Mouse (Mus musculus) forebrain, embryonic 16.5 days (tissue): ENCODE data around the gene Olfr1217. TPM values are rescaled to one million over a fixed set of nuclear protein-coding genes. Genes with fewer than 3 reads are reported as not detected.
"Not testable (repeated sequence)": the region's sequence is repeated elsewhere in the genome, so short reads cannot be mapped to it uniquely, and the experiment has no call there.

Experiments used
- ATAC-seq: fragments of 200-750 bp; cut with Nextera tagmentation; 2 replicates; pipeline ENCODE4 v1.8.0; 2017; ENCODE audit warnings: mild to moderate bottlenecking, moderate library complexity
- H3K27ac ChIP-seq: fragments of 300-500 bp; sonication (generic); 2 replicates; pipeline ENCODE4 v1.5.1; 2014; ENCODE audit warnings: low read length, control low read depth
- H3K27me3 ChIP-seq: fragments of 300-500 bp; sonication (generic); replicated peaks from 2 replicates; pipeline ENCODE4 v1.6.1; 2014; ENCODE audit warnings: low read length; ENCODE audit not compliant: control insufficient read depth, insufficient read depth
- H3K36me3 ChIP-seq: fragments of 300-500 bp; sonication (generic); 2 replicates; pipeline ENCODE4 v1.6.1; 2014; ENCODE audit not compliant: control insufficient read depth, insufficient read depth
- H3K4me1 ChIP-seq: fragments of 300-500 bp; sonication (generic); replicated peaks from 2 replicates; pipeline ENCODE4 v1.6.1; 2014; ENCODE audit warnings: low read length; ENCODE audit not compliant: control insufficient read depth, insufficient read depth
- H3K4me2 ChIP-seq: fragments of 300-500 bp; sonication (generic); 2 replicates; pipeline ENCODE4 v1.6.1; 2014; ENCODE audit warnings: mild to moderate bottlenecking, low read length, control low read depth
- H3K4me3 ChIP-seq: fragments of 300-500 bp; sonication (generic); replicated peaks from 2 replicates; pipeline ENCODE4 v1.5.1; 2014; ENCODE audit warnings: mild to moderate bottlenecking, low read length, control low read depth
- H3K9ac ChIP-seq: fragments of 300-500 bp; sonication (generic); replicated peaks from 2 replicates; pipeline ENCODE4 v1.6.1; 2014; ENCODE audit warnings: low read depth, low read length, control low read depth
- H3K9me3 ChIP-seq: fragments of 300-500 bp; sonication (generic); 2 replicates; pipeline ENCODE4 v1.6.1; 2016; ENCODE audit warnings: low read length; ENCODE audit not compliant: control insufficient read depth
- WGBS: fragments of 180-500 bp; shearing (Covaris S2); extraction: QIAGEN DNeasy Blood & Tissue Kit; methylation state at CpG from one replicate; pipeline ENCODE4 v1.1.7; 2014; 5-methylcytosine and 5-hydroxymethylcytosine counted together
- polyA plus RNA-seq: library from polyadenylated mRNA; unstranded; fragments of >200 nt; fragmentation: Nextera tagmentation; extraction: Ambion mirVana; gene quantifications from 2 replicates; pipeline ENCODE4 v1.2.1, GENCODE M21; 2015

The Olfr1217 gene
- not detected in 2 replicates for polyA plus RNA-seq

DNA sequence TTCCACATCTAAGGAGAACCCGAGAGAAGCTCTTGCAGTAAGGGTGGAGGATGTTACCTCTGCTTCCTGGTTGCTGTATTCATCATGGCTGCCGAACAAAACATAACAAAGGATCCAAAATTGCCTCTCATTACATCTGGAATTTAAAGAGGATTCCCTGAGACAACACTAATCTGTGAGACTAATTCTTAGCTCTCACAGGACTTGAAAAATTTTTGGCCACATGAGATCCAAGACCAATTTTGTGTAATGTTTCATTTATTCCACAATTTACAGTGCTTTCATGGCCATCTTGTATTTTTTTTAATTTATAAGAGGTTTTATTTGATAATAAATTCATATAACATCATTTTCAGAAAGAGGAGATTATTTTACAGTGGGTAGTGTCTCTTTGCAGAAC, at the start of gene Olfr1217:
TSS of gene Olfr1217 (minus strand) at position 101 of the 400 bp plus-strand sequence.
- no peaks in the 10 kb centered on the region for H3K27me3 ChIP-seq
- WGBS, result 67% methylated on average over 2 of the region's 2 CpGs
- no peaks in the 10 kb centered on the region for H3K4me1 ChIP-seq
- H3K4me2 ChIP-seq, result no peak within 1 kb of the TSS
- no peak within 1 kb of the TSS for H3K4me3 ChIP-seq
- ATAC-seq, result no peak
- H3K9ac ChIP-seq, result no peak within 1 kb of the TSS
- H3K27ac ChIP-seq, result no peak within 1 kb of the TSS
- H3K36me3 ChIP-seq, result no peaks in the 10 kb centered on the region
- no peaks in the 10 kb centered on the region for H3K9me3 ChIP-seq

DNA sequence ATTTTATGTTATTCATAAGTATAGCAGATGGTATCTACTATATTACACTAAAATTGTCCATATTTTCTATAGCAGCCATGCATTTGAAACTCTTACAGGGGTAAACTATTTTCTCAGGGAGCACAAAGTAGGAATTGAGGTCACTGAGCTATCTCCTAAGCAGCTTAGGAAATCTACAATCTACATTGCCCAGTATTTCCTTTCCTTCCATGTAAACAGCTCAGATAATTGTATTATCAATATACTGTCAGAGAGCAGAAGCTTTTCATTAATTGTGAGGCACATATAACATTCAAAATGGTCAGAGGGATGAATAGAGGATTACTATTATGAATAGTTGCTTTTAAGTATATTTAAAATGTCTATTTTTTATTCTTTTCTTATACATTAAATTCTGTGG, 49.6 kb upstream of the Olfr1217 start:
- Histone ChIP-seq H3K27me3 (no peaks in the 10 kb centered on the region), H3K4me1 (no peaks in the 10 kb centered on the region), H3K4me3 (no peak overlapping the region), H3K9ac (no peak overlapping the region), H3K9me3 (no peaks in the 10 kb centered on the region), H3K27ac (no peak overlapping the region), H3K4me2 (no peak overlapping the region), H3K36me3 (no peaks in the 10 kb centered on the region)
- no peak for ATAC-seq

DNA sequence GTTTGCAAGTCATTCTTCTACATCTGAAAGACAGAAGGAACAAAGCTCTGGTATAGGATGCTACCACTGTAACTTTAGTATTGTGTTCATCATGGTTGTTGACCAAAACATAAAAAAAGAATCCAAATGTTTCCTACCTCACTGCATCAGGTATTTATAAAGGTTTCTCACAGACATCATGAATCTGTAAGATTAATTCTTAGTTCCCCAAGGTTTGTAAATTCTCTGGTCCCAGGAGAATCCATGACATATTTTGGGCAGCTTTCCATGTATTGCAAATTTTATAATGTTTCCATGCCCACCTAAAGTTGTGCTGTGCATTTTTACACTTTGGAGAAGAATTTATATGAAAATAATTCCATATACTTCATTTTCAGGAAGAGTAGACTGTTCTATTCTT, 29.2 kb upstream of the Olfr1217 start, which contains the start of gene Olfr1218:
TSS of gene Olfr1218 (minus strand) at position 101 of the 400 bp plus-strand sequence.
- H3K9me3 ChIP-seq, result no peaks in the 10 kb centered on the region
- H3K4me2 ChIP-seq, result no peak within 1 kb of the TSS
- H3K27me3 ChIP-seq, result no peaks in the 10 kb centered on the region
- ATAC-seq, result no peak
- no peak within 1 kb of the TSS for H3K27ac ChIP-seq
- H3K36me3 ChIP-seq, result no peaks in the 10 kb centered on the region
- H3K4me3 ChIP-seq, result no peak within 1 kb of the TSS
- H3K4me1 ChIP-seq, result no peaks in the 10 kb centered on the region
- no peak within 1 kb of the TSS for H3K9ac ChIP-seq

DNA sequence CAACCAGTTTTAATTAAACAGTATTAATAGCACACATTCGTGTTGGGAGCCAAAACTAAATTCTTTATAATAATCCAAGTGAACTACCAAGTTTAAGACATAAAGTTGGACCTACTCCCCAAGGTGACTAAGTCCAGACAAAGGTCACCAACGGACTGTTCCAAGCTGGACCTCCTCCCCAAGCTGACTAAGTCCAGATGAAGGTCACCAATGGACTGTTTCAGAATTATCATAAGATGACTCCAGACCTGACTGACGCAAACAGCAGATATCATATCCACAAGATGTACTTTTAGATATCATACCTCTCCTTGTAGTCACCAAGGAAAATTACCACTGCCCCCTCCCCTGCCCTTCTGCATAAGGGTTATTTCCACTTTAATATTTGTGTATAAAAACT, 10.4 kb downstream of the Olfr1217 start:
- not testable (repeated sequence) for H3K4me1 ChIP-seq, H3K27me3 ChIP-seq, H3K27ac ChIP-seq, ATAC-seq, H3K4me3 ChIP-seq, H3K4me2 ChIP-seq, H3K9me3 ChIP-seq, H3K36me3 ChIP-seq, H3K9ac ChIP-seq
- 74% methylated on average over 3 of the region's 3 CpGs for WGBS

DNA sequence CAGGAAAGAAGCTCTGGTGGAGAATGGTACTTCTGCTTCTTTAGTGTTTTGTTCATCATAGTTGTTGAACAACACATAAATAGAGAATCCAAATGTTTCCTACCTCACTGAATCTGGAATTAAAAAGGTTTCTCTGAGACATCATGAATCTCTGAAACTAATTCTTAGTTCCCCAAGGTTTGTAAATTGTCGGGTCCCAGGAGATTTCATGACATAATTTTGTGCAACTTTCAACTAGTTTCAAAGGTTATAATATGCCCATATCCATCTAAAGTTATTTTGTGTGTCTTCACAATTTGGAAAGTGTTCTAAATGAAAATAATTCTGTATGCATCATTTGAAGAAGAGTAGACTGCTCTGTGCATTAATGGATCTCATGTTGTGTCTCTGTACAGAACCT, 13.6 kb downstream of the Olfr1217 start, which contains the start of gene Olfr1216:
TSS of gene Olfr1216 (minus strand) at position 101 of the 400 bp plus-strand sequence.
- ATAC-seq, result no peak
- WGBS, result 82% methylated on average over 1 of the region's 1 CpGs

DNA sequence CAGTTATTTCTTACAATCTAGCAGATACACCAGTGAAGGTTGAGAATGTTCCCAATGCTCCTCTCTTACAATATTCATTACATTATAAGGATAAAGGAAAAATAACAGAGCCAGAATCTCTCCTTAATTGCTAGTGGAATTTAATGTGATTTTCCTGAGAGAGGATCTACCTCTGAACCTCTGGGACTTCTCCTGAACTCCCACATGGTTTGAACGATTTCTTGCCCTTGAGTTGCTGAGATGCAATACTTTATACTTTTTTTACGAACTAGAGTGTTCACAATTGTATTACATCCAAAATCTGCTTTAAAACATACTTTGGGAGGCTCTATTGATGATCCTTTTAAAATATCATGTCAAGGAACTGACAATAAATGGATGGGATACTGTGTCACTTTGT, 25.0 kb downstream of the Olfr1217 start, which contains the start of gene Olfr1215:
TSS of gene Olfr1215 (minus strand) at position 101 of the 400 bp plus-strand sequence.
- Histone ChIP-seq H3K36me3 (no peaks in the 10 kb centered on the region), H3K27ac (no peak within 1 kb of the TSS), H3K9me3 (no peaks in the 10 kb centered on the region), H3K4me2 (no peak within 1 kb of the TSS), H3K4me3 (no peak within 1 kb of the TSS), H3K9ac (no peak within 1 kb of the TSS), H3K4me1 (no peaks in the 10 kb centered on the region), H3K27me3 (no peaks in the 10 kb centered on the region)
- ATAC-seq, result no peak
- WGBS, result 72% methylated on average over 2 of the region's 2 CpGs

More for the DNA sequence above, 13.6 kb downstream of the Olfr1217 start, which contains the start of gene Olfr1216:
- Histone ChIP-seq H3K9ac (no peak within 1 kb of the TSS), H3K36me3 (no peaks in the 10 kb centered on the region), H3K4me3 (no peak within 1 kb of the TSS), H3K27ac (no peak within 1 kb of the TSS), H3K4me1 (no peaks in the 10 kb centered on the region), H3K9me3 (no peaks in the 10 kb centered on the region), H3K4me2 (no peak within 1 kb of the TSS), H3K27me3 (no peaks in the 10 kb centered on the region)

DNA sequence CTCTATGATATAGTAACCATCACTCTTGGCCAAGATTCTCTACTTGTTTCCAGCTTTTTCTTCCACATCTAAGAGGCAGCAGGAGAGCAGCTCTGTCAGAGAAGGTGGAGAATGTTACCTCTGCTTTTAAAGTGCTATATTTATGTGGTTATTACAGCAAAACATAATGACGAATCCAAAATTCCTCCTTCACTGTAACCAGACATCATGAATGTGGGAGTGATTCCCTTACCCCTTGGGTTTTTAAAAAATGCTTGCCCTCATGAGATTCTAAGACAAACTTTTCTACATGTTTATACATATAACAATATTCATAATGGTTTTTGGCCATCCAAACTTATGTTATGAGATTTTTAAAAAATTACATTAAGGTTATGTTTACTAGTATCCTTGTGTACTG, 39.3 kb downstream of the Olfr1217 start, which contains the start of gene Olfr1214:
TSS of gene Olfr1214 (minus strand) at position 101 of the 400 bp plus-strand sequence.
- 88% methylated on average over 1 of the region's 1 CpGs for WGBS
- Histone ChIP-seq H3K4me1 (no peaks in the 10 kb centered on the region), H3K27ac (no peak within 1 kb of the TSS), H3K36me3 (no peaks in the 10 kb centered on the region), H3K9ac (no peak within 1 kb of the TSS), H3K4me3 (no peak within 1 kb of the TSS), H3K4me2 (no peak within 1 kb of the TSS), H3K27me3 (no peaks in the 10 kb centered on the region), H3K9me3 (no peaks in the 10 kb centered on the region)
- ATAC-seq, result no peak

DNA sequence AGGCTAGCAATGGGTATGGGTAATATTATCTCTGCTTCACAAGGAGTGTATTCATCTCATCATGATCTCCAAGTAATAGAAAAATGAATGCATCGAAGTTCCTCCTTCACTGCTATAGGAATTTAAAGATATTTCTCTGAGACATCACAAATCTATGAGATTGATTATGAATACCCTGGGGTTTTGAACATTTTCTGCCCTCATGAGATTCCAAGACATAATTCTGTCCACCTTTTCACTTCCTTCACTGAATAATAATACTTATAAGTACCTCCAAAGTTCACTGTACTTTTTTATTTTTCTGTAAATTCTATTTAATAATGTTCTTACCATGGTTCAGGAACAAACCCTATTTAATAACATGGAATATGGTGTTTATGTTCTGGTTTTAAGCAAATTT, 51.7 kb downstream of the Olfr1217 start, which contains the start of gene Gm13762:
TSS of gene Gm13762 (minus strand) at position 101 of the 400 bp plus-strand sequence.
- Histone ChIP-seq H3K4me2 (no peak within 1 kb of the TSS), H3K9me3 (no peaks in the 10 kb centered on the region), H3K4me3 (no peak within 1 kb of the TSS), H3K36me3 (no peaks in the 10 kb centered on the region), H3K27ac (no peak within 1 kb of the TSS), H3K9ac (no peak within 1 kb of the TSS), H3K4me1 (no peaks in the 10 kb centered on the region), H3K27me3 (no peaks in the 10 kb centered on the region)
- 88% methylated on average over 1 of the region's 1 CpGs for WGBS
- no peak for ATAC-seq
